Mouse (Mus musculus) bone marrow, adult 2 months (tissue): ENCODE results near the gene Il27. TPM values are rescaled to one million over a fixed set of nuclear protein-coding genes. Genes with fewer than 3 reads are reported as not detected.

Experiments
- H3K27ac ChIP-seq: fragments of 200-500 bp; 2 replicates; pipeline ENCODE4 v1.5.1; 2012; ENCODE audit warnings: low read depth, mild to moderate bottlenecking, control low read depth, inconsistent platforms, low read length; ENCODE audit not compliant: control insufficient read depth, poor library complexity, insufficient read depth
- H3K4me1 ChIP-seq: fragments of 200-500 bp; 2 replicates; pipeline ENCODE4 v1.6.1; 2011; ENCODE audit warnings: low read length; ENCODE audit not compliant: control insufficient read depth, insufficient read depth
- H3K4me3 ChIP-seq: fragments of 200-500 bp; replicated peaks from 2 replicates; pipeline ENCODE3; 2011; ENCODE audit warnings: mild to moderate bottlenecking, low read depth, low read length, control low read depth; ENCODE audit not compliant: control insufficient read depth
- CTCF ChIP-seq: fragments of 200-500 bp; IDR thresholded peaks from 2 replicates; pipeline ENCODE4 v1.5.1; 2011; ENCODE audit warnings: low read length, control low read depth; ENCODE audit not compliant: control insufficient read depth, insufficient read depth
- POLR2A ChIP-seq: fragments of 200-500 bp; IDR thresholded peaks from 2 replicates; pipeline ENCODE4 v1.6.1; 2011; ENCODE audit warnings: low read depth, mild to moderate bottlenecking, control low read depth, low read length, borderline replicate concordance; ENCODE audit not compliant: control insufficient read depth
- WGBS: fragments of 180-500 bp; shearing (Covaris S2); methylation state at CpG from one replicate; pipeline ENCODE4 v1.1.7; 2018; 5-methylcytosine and 5-hydroxymethylcytosine counted together
- polyA plus RNA-seq: library from polyadenylated mRNA; stranded (reverse); fragments of >200 nt; gene quantifications from 2 replicates; pipeline ENCODE4 v1.2.4, GENCODE M21; 2011; ENCODE audit warnings: low replicate concordance; ENCODE audit not compliant: missing spikeins, insufficient read depth, insufficient read length

The Il27 gene
- polyA plus RNA-seq, 1 experiment, result 6.0 TPM

DNA sequence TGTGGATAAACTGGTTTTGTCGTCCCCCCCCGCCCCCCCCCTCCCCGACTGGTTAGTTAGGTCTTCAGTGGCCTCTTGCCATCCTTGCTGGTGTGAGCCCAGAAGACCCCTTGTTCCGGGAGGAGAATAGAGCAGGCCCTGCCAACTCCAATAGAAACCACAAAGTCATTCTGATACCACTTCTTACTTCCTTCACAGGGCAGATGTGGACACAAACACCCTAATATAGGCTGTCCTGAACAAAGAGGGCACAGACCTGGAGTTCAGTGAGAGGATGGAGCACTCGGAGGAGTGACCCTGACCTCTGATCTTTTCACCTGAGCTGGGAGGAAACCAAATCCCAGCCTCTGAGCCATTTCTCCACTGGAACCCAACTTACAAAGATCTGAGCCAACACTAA lies 7.2 kb upstream of the Il27 start:
- no peak for TF ChIP-seq CTCF
- TF ChIP-seq POLR2A, result no peak
- WGBS, result 3% methylated on average over 5 of the region's 5 CpGs

DNA sequence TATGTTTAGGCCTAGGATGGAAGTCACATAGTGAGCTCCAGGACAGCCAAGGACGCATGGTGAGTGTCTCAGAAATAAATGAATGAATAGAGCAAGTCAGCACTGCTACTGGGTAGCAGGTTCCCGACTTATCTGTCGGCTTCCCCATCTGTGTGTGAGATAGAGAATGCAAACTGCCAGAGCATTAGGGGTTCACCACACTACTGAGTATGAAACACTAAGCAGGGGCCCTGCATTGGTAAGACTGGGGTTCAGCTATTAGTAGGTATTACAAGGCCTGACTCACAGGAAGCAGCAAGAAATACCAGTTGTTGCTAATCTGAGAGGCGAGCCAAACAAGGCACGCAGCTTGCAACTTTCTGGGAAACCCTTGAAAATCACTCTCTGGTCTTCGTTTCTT lies 4.2 kb upstream of the Il27 start:
- Histone ChIP-seq H3K27ac (no peak overlapping the region), H3K4me1 (peaks cover 20% of the 10 kb centered on the region)
- 35% methylated on average over 6 of the region's 6 CpGs for WGBS

More for the DNA sequence above, 7.2 kb upstream of the Il27 start:
- Histone ChIP-seq H3K27ac (peak overlapping the region; percentile 66), H3K4me1 (peaks cover 10% of the 10 kb centered on the region; the same call in 1 of the 2 replicates), H3K4me3 (no peak overlapping the region)

GRCm38 (mm10) chr7:126596414-126596813 lies 1.7 kb upstream of the Il27 start:
- H3K27ac ChIP-seq, result peak overlapping the region; percentile 79
- peaks cover 15% of the 10 kb centered on the region for H3K4me1 ChIP-seq
- peak overlapping the region; percentile 10 for H3K4me3 ChIP-seq
- TF ChIP-seq POLR2A, result no peak
- TF ChIP-seq CTCF, result no peak
- 18% methylated on average over 6 of the region's 6 CpGs for WGBS

More for the DNA sequence above, 4.2 kb upstream of the Il27 start:
- H3K4me3 ChIP-seq, result no peak overlapping the region
- TF ChIP-seq CTCF (no peak), POLR2A (no peak)

DNA sequence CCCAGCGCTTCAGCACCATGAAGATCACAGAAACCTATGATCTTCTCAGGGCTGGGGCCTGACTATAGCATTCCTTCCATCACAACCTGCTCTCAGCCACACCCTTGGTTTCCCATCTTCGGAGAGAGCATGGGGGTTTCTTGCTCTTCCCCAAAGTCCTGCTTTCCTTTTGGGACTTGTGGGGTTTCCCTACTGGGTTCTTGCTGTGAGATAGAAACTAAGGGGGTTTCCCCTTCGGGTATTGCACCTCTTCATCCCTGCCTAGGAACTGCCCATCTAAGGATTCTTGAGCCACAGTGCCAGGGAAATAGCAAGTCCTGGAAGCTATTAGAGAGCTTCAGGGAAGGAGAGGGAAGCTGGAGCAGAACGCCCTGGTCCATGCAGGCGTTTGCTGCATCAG lies 1.1 kb upstream of the Il27 start:
- no peak for TF ChIP-seq CTCF
- no peak for TF ChIP-seq POLR2A
- WGBS, result 64% methylated on average over 5 of the region's 5 CpGs
- Histone ChIP-seq H3K4me1 (peaks cover 15% of the 10 kb centered on the region), H3K4me3 (no peak overlapping the region), H3K27ac (peak overlapping the region; percentile 79)

- H3K4me3 ChIP-seq, result no peak overlapping the region
- TF ChIP-seq POLR2A, result no peak
- no peak for TF ChIP-seq CTCF
- 80% methylated on average over 16 of the region's 16 CpGs for WGBS
- H3K27ac ChIP-seq, result no peak overlapping the region
- H3K4me1 ChIP-seq, result no peaks in the 10 kb centered on the region; the same call in 1 of the 2 replicates
Observed at GRCm38 (mm10) chr7:126587779-126588178, 7.0 kb downstream of the Il27 start.

- TF ChIP-seq POLR2A, result no peak
- no peak for TF ChIP-seq CTCF
- no peak overlapping the region; the same call in 1 of the 2 replicates for H3K27ac ChIP-seq
- 55% methylated on average over 8 of the region's 8 CpGs for WGBS
- no peak overlapping the region for H3K4me3 ChIP-seq
- H3K4me1 ChIP-seq, result no peaks in the 10 kb centered on the region; the same call in 1 of the 2 replicates
Observed at GRCm38 (mm10) chr7:126586839-126587238, 7.9 kb downstream of the Il27 start.

DNA sequence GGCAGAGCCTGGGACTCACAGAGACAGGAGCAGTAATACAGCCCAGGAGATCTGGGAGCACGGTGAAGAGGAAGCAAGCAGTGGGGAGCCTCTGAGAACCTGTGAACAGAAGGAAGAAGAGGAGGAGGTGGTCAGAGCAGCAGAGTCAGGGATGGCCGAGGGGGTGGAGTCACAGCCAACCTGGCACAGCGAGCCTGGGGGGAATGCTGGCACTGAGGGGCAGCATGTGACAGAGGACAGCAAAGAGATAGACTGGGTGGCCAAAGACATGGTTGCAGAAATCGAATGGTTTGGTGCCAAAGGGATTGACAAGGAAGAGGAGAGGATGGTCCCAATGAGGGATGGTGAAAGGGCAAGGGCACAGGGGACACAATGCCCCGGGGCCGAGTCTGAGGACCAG lies 9.0 kb downstream of the Il27 start, which contains the start of gene Cln3:
Gene Cln3, minus strand, starts transcription at position 101 of the 400 bp plus-strand sequence.
- Histone ChIP-seq H3K4me1 (no peaks in the 10 kb centered on the region; the same call in 1 of the 2 replicates), H3K4me3 (peak within 1 kb of the TSS; percentile 70), H3K27ac (peak within 1 kb of the TSS; percentile 90)
- TF ChIP-seq POLR2A (peak; percentile 51; the same call in 1 of the 2 replicates), CTCF (no peak)
- 37% methylated on average over 6 of the region's 6 CpGs for WGBS

GRCm38 (mm10) chr7:126584506-126584977 lies 10.2 kb downstream of the Il27 start, which contains the start of gene Apobr:
TSS of gene Apobr (plus strand) at chr7:126584942.
- TF ChIP-seq CTCF, result no peak; the same call in 1 of the 2 replicates
- TF ChIP-seq POLR2A, result peak; percentile 28; the same call in 1 of the 2 replicates
- WGBS, result 6% methylated on average over 8 of the region's 8 CpGs
- Histone ChIP-seq H3K4me1 (no peaks in the 10 kb centered on the region; the same call in 1 of the 2 replicates), H3K27ac (peak within 1 kb of the TSS; percentile 90), H3K4me3 (peak within 1 kb of the TSS; percentile 79)
